Mouse (Mus musculus): ENCODE measurements around the gene Saysd1. TPM values are rescaled to one million over a fixed set of nuclear protein-coding genes. Genes with fewer than 3 reads are reported as not detected.

Gene Saysd1
- polyA plus RNA-seq (2012; rRNA removed) = 8.8 and 12.8 TPM in 2 replicates

GRCm38 (mm10) chr14:20138484-20139355 is at the start of gene Saysd1:
Saysd1 (minus strand) TSS chr14:20138534.
- TF ChIP-seq POLR2A (IDR thresholded peaks at IDR 0.05; ENCODE audit: borderline replicate concordance, extremely low read depth, insufficient read depth, insufficient read length, poor library complexity, severe bottlenecking) = no peak
- no peak for TF ChIP-seq CTCF (IDR thresholded peaks at IDR 0.05; ENCODE audit: borderline replicate concordance, extremely low read depth, insufficient read depth, insufficient read length)
- DNase-seq (ENCODE audit: low read depth) = no peak

GRCm38 (mm10) chr14:20185426-20185825 is 47.1 kb upstream of the Saysd1 start:
- TF ChIP-seq CTCF (IDR thresholded peaks at IDR 0.05; ENCODE audit: borderline replicate concordance, extremely low read depth, insufficient read depth, insufficient read length) (no peak), POLR2A (IDR thresholded peaks at IDR 0.05; ENCODE audit: borderline replicate concordance, extremely low read depth, insufficient read depth, insufficient read length, poor library complexity, severe bottlenecking) (no peak)
- DNase-seq (ENCODE audit: low read depth) = no peak

- peak; percentile 59 for DNase-seq (ENCODE audit: low read depth)
- TF ChIP-seq CTCF (IDR thresholded peaks at IDR 0.05; ENCODE audit: borderline replicate concordance, extremely low read depth, insufficient read depth, insufficient read length) = no peak
- TF ChIP-seq POLR2A (IDR thresholded peaks at IDR 0.05; ENCODE audit: borderline replicate concordance, extremely low read depth, insufficient read depth, insufficient read length, poor library complexity, severe bottlenecking) = no peak
Measured at GRCm38 (mm10) chr14:20183701-20184100, 45.4 kb upstream of the Saysd1 start.

- no peak for DNase-seq (ENCODE audit: low read depth)
- TF ChIP-seq CTCF (IDR thresholded peaks at IDR 0.05; ENCODE audit: borderline replicate concordance, extremely low read depth, insufficient read depth, insufficient read length) = no peak
- TF ChIP-seq POLR2A (IDR thresholded peaks at IDR 0.05; ENCODE audit: borderline replicate concordance, extremely low read depth, insufficient read depth, insufficient read length, poor library complexity, severe bottlenecking) = no peak
Measured at GRCm38 (mm10) chr14:20182596-20182995, 44.3 kb upstream of the Saysd1 start.

- TF ChIP-seq POLR2A (IDR thresholded peaks at IDR 0.05; ENCODE audit: borderline replicate concordance, extremely low read depth, insufficient read depth, insufficient read length, poor library complexity, severe bottlenecking) (peak; percentile 66; the same call in 1 of the 2 replicates), CTCF (IDR thresholded peaks at IDR 0.05; ENCODE audit: borderline replicate concordance, extremely low read depth, insufficient read depth, insufficient read length) (no peak)
- DNase-seq (ENCODE audit: low read depth) = peak; percentile 94
Measured at GRCm38 (mm10) chr14:20181466-20181921, 43.2 kb upstream of the Saysd1 start, which contains the start of gene Kcnk5. Kcnk5 (minus strand) TSS chr14:20181809.

GRCm38 (mm10) chr14:20180751-20181162 is 42.4 kb upstream of the Saysd1 start:
- TF ChIP-seq POLR2A (IDR thresholded peaks at IDR 0.05; ENCODE audit: borderline replicate concordance, extremely low read depth, insufficient read depth, insufficient read length, poor library complexity, severe bottlenecking) = no peak
- TF ChIP-seq CTCF (IDR thresholded peaks at IDR 0.05; ENCODE audit: borderline replicate concordance, extremely low read depth, insufficient read depth, insufficient read length) = no peak
- DNase-seq (ENCODE audit: low read depth) = no peak

- TF ChIP-seq POLR2A (IDR thresholded peaks at IDR 0.05; ENCODE audit: borderline replicate concordance, extremely low read depth, insufficient read depth, insufficient read length, poor library complexity, severe bottlenecking) = no peak
- TF ChIP-seq CTCF (IDR thresholded peaks at IDR 0.05; ENCODE audit: borderline replicate concordance, extremely low read depth, insufficient read depth, insufficient read length) = no peak
- no peak for DNase-seq (ENCODE audit: low read depth)
Measured at GRCm38 (mm10) chr14:20180304-20180703, 42.0 kb upstream of the Saysd1 start.

- no peak for DNase-seq (ENCODE audit: low read depth)
- TF ChIP-seq CTCF (IDR thresholded peaks at IDR 0.05; ENCODE audit: borderline replicate concordance, extremely low read depth, insufficient read depth, insufficient read length) (no peak), POLR2A (IDR thresholded peaks at IDR 0.05; ENCODE audit: borderline replicate concordance, extremely low read depth, insufficient read depth, insufficient read length, poor library complexity, severe bottlenecking) (no peak)
Measured at GRCm38 (mm10) chr14:20179731-20180280, 41.5 kb upstream of the Saysd1 start.

- DNase-seq (ENCODE audit: low read depth) = no peak
- no peak for TF ChIP-seq POLR2A (IDR thresholded peaks at IDR 0.05; ENCODE audit: borderline replicate concordance, extremely low read depth, insufficient read depth, insufficient read length, poor library complexity, severe bottlenecking)
- TF ChIP-seq CTCF (IDR thresholded peaks at IDR 0.05; ENCODE audit: borderline replicate concordance, extremely low read depth, insufficient read depth, insufficient read length) = no peak
Measured at GRCm38 (mm10) chr14:20179080-20179479, 40.7 kb upstream of the Saysd1 start.

GRCm38 (mm10) chr14:20178593-20178992 is 40.3 kb upstream of the Saysd1 start:
- no peak for DNase-seq (ENCODE audit: low read depth)
- TF ChIP-seq POLR2A (IDR thresholded peaks at IDR 0.05; ENCODE audit: borderline replicate concordance, extremely low read depth, insufficient read depth, insufficient read length, poor library complexity, severe bottlenecking) (no peak), CTCF (IDR thresholded peaks at IDR 0.05; ENCODE audit: borderline replicate concordance, extremely low read depth, insufficient read depth, insufficient read length) (no peak)

- peak; percentile 24 for DNase-seq (ENCODE audit: low read depth)
- TF ChIP-seq CTCF (IDR thresholded peaks at IDR 0.05; ENCODE audit: borderline replicate concordance, extremely low read depth, insufficient read depth, insufficient read length) (no peak), POLR2A (IDR thresholded peaks at IDR 0.05; ENCODE audit: borderline replicate concordance, extremely low read depth, insufficient read depth, insufficient read length, poor library complexity, severe bottlenecking) (no peak)
Measured at GRCm38 (mm10) chr14:20177494-20178123, 39.3 kb upstream of the Saysd1 start.

Data from brain, embryonic 14.5 days (tissue).